Mouse (Mus musculus): ENCODE results near the gene D2hgdh. TPM values are rescaled to one million over a fixed set of nuclear protein-coding genes. Genes with fewer than 3 reads are reported as not detected.
"Not testable (repeated sequence)": the region's sequence is repeated elsewhere in the genome, so short reads cannot be mapped to it uniquely, and the experiment has no call there.

D2hgdh gene
- polyA plus RNA-seq, 1 experiment from 2014 or later = 17.1 TPM

GRCm38 (mm10) chr1:93874405-93874804 lies 49.7 kb downstream of the D2hgdh start:
- not testable (repeated sequence) for H3K9me3 ChIP-seq; H3K4me1 ChIP-seq (replicated peaks); H3K27me3 ChIP-seq; ATAC-seq (ENCODE audit: low FRiP score, low read depth); H3K36me3 ChIP-seq; H3K4me3 ChIP-seq; H3K9ac ChIP-seq; H3K4me2 ChIP-seq; H3K27ac ChIP-seq (replicated peaks)
- 92% methylated on average over 18 of the region's 22 CpGs for WGBS

- ATAC-seq (ENCODE audit: low FRiP score, low read depth); H3K4me2 ChIP-seq; H3K27ac ChIP-seq (replicated peaks); H3K36me3 ChIP-seq; H3K4me1 ChIP-seq (replicated peaks); H3K9me3 ChIP-seq; H3K9ac ChIP-seq; H3K27me3 ChIP-seq; H3K4me3 ChIP-seq: not testable (repeated sequence)
- no CpG with 5 or more reads among the region's 11 CpGs for WGBS
These were observed 57.1 kb downstream of the D2hgdh start for GRCm38 (mm10) chr1:93881778-93882177.

GRCm38 (mm10) chr1:93890936-93891335 lies 66.2 kb downstream of the D2hgdh start:
- not testable (repeated sequence) for H3K36me3 ChIP-seq; H3K9ac ChIP-seq; H3K4me3 ChIP-seq; H3K4me2 ChIP-seq; ATAC-seq (ENCODE audit: low FRiP score, low read depth); H3K27me3 ChIP-seq; H3K9me3 ChIP-seq; H3K4me1 ChIP-seq (replicated peaks); H3K27ac ChIP-seq (replicated peaks)
- WGBS = 82% methylated on average over 1 of the region's 1 CpGs

GRCm38 (mm10) chr1:93897395-93897794 lies 72.7 kb downstream of the D2hgdh start:
- H3K4me2 ChIP-seq; ATAC-seq (ENCODE audit: low FRiP score, low read depth); H3K9ac ChIP-seq; H3K9me3 ChIP-seq; H3K4me1 ChIP-seq (replicated peaks); H3K27me3 ChIP-seq; H3K36me3 ChIP-seq; H3K4me3 ChIP-seq; H3K27ac ChIP-seq (replicated peaks): not testable (repeated sequence)
- WGBS = no CpG with 5 or more reads among the region's 1 CpGs

GRCm38 (mm10) chr1:93901291-93901690 lies 76.6 kb downstream of the D2hgdh start:
- not testable (repeated sequence) for H3K4me1 ChIP-seq (replicated peaks); H3K9ac ChIP-seq; H3K27ac ChIP-seq (replicated peaks); H3K27me3 ChIP-seq; H3K4me3 ChIP-seq; ATAC-seq (ENCODE audit: low FRiP score, low read depth); H3K36me3 ChIP-seq; H3K4me2 ChIP-seq; H3K9me3 ChIP-seq
- 50% methylated on average over 3 of the region's 5 CpGs for WGBS

Other genes starting within 250 kb of the D2hgdh start
- 326 and 365 TPM in 2 replicates for gene Stk25, start 166.2 kb upstream of the D2hgdh start, polyA plus RNA-seq (2015; fragmentation: Nextera tagmentation; extraction: Ambion mirVana)
- 93.1 and 108 TPM in 2 replicates for gene Bok, start 139.2 kb upstream of the D2hgdh start, polyA plus RNA-seq (2015; fragmentation: Nextera tagmentation; extraction: Ambion mirVana)
- gene Atg4b, start 73.4 kb upstream of the D2hgdh start, polyA plus RNA-seq (2015; fragmentation: Nextera tagmentation; extraction: Ambion mirVana) = 84.5 and 100 TPM in 2 replicates
- gene Thap4, start 70.0 kb upstream of the D2hgdh start, polyA plus RNA-seq (2015; fragmentation: Nextera tagmentation; extraction: Ambion mirVana) = 43.8 and 50.9 TPM in 2 replicates
- gene Dtymk, start 23.0 kb upstream of the D2hgdh start, polyA plus RNA-seq (2015; fragmentation: Nextera tagmentation; extraction: Ambion mirVana) = 146 and 148 TPM in 2 replicates
- 9.8 and 9.9 TPM in 2 replicates for gene Ing5, start 20.9 kb upstream of the D2hgdh start, polyA plus RNA-seq (2015; fragmentation: Nextera tagmentation; extraction: Ambion mirVana)
- gene Gal3st2, start 36.4 kb downstream of the D2hgdh start, polyA plus RNA-seq (2015; fragmentation: Nextera tagmentation; extraction: Ambion mirVana) = not detected in 2 replicates
- gene Gal3st2b, start 93.4 kb downstream of the D2hgdh start, polyA plus RNA-seq (2015; fragmentation: Nextera tagmentation; extraction: Ambion mirVana) = not detected in 2 replicates
- not detected in 2 replicates for gene Gal3st2c, start 165.6 kb downstream of the D2hgdh start, polyA plus RNA-seq (2015; fragmentation: Nextera tagmentation; extraction: Ambion mirVana)
- gene Neu4, start 195.5 kb downstream of the D2hgdh start, polyA plus RNA-seq (2015; fragmentation: Nextera tagmentation; extraction: Ambion mirVana) = 0.18 TPM in 1 of 2 replicates, not detected in the other
- gene Pdcd1, start 227.6 kb downstream of the D2hgdh start, polyA plus RNA-seq (2015; fragmentation: Nextera tagmentation; extraction: Ambion mirVana) = 0.10 TPM in 1 of 2 replicates, not detected in the other